Mouse (Mus musculus): Measurements from ENCODE around the gene Myl6. TPM values are rescaled to one million over a fixed set of nuclear protein-coding genes. Genes with fewer than 3 reads are reported as not detected.

Myl6 gene
- total RNA-seq, 2 experiments from 2014 or later: 608 to 632 TPM

Small RNAs within 50 kb of the gene (microRNA-seq; reads per million reads assigned to microRNA genes)
- gene Mir6916 (0 reads per million in 2 experiments), gene Mir8105 (0.67 to 2.0 reads per million in 2 experiments)

Other genes with a start within 250 kb of the Myl6 start
- not detected for gene Apon, start 240.0 kb downstream of the Myl6 start, total RNA-seq (2021)
- not detected for gene Apof, start 225.5 kb downstream of the Myl6 start, total RNA-seq (2021)
- 10 to 100 TPM; 25.6 to 29.3 TPM for gene Stat2, start 223.6 kb downstream of the Myl6 start, total RNA-seq (2021)
- under 1 TPM in 1 of 2 experiments, not detected in 1; 0.85 TPM for gene Il23a, start 195.4 kb downstream of the Myl6 start, total RNA-seq (2021)
- 10 to 100 TPM; 15.5 to 15.8 TPM for gene Pan2, start 190.8 kb downstream of the Myl6 start, total RNA-seq (2021)
- gene Cnpy2, start 171.7 kb downstream of the Myl6 start, total RNA-seq (2021): 10 to 100 TPM; 75.5 to 78.5 TPM
- 100 to 1,000 TPM; 277 to 286 TPM for gene Cs, start 156.4 kb downstream of the Myl6 start, total RNA-seq (2021)
- 10 to 100 TPM; 55.6 to 58.8 TPM for gene Coq10a, start 125.1 kb downstream of the Myl6 start, total RNA-seq (2021)
- 10 to 100 TPM; 79.0 to 80.3 TPM for gene Ankrd52, start 117.0 kb downstream of the Myl6 start, total RNA-seq (2021)
- under 1 TPM; 0.22 to 0.53 TPM for gene Slc39a5, start 92.9 kb downstream of the Myl6 start, total RNA-seq (2021)
- gene Nabp2, start 82.7 kb downstream of the Myl6 start, total RNA-seq (2021): 10 to 100 TPM; 94.1 to 94.2 TPM
- 10 to 100 TPM; 76.0 to 78.2 TPM for gene Rnf41, start 82.5 kb downstream of the Myl6 start, total RNA-seq (2021)
- 100 to 1,000 TPM; 205 to 222 TPM for gene Smarcc2, start 34.9 kb downstream of the Myl6 start, total RNA-seq (2021)
- gene Myl6b, start 4.5 kb upstream of the Myl6 start, total RNA-seq (2021): 10 to 100 TPM; 25.5 to 29.3 TPM
- gene Esyt1, start 31.7 kb upstream of the Myl6 start, total RNA-seq (2021): 10 to 100 TPM; 10.1 to 11.9 TPM
- 10 to 100 TPM; 12.2 to 14.0 TPM for gene Zc3h10, start 53.6 kb upstream of the Myl6 start, total RNA-seq (2021)
- 1,000 to 10,000 TPM; 2,468 to 2,532 TPM for gene Rpl41, start 55.2 kb upstream of the Myl6 start, total RNA-seq (2021)
- 10 to 100 TPM; 83.2 to 87.6 TPM for gene Pa2g4, start 71.8 kb upstream of the Myl6 start, total RNA-seq (2021)
- gene Erbb3, start 95.5 kb upstream of the Myl6 start, total RNA-seq (2021): under 1 TPM; 0.71 to 0.76 TPM
- gene Rps26, start 132.6 kb upstream of the Myl6 start, total RNA-seq (2021): 100 to 1,000 TPM; 508 to 545 TPM
- gene Ikzf4, start 151.8 kb upstream of the Myl6 start, total RNA-seq (2021): 10 to 100 TPM; 17.2 to 17.7 TPM
- 10 to 100 TPM in 1 of 2 experiments, 1 to 10 TPM in 1; 9.5 to 11.9 TPM for gene Suox, start 179.9 kb upstream of the Myl6 start, total RNA-seq (2021)
- gene Rab5b, start 202.1 kb upstream of the Myl6 start, total RNA-seq (2021): 100 to 1,000 TPM; 118 to 125 TPM
- 1 to 10 TPM in 1 of 2 experiments, under 1 TPM in 1; 0.91 to 1.1 TPM for gene Pmel, start 210.1 kb upstream of the Myl6 start, total RNA-seq (2021)
- 1 to 10 TPM; 7.9 to 9.6 TPM for gene Cdk2, start 210.9 kb upstream of the Myl6 start, total RNA-seq (2021)

Data from layer of hippocampus, postnatal 10 days (tissue).